Mouse (Mus musculus): Measurements from ENCODE around the gene Maats1. TPM values are rescaled to one million over a fixed set of nuclear protein-coding genes. Genes with fewer than 3 reads are reported as not detected.

Maats1 gene
- polyA plus RNA-seq, 1 experiment from 2014 or later: 1.5 TPM

DNA sequence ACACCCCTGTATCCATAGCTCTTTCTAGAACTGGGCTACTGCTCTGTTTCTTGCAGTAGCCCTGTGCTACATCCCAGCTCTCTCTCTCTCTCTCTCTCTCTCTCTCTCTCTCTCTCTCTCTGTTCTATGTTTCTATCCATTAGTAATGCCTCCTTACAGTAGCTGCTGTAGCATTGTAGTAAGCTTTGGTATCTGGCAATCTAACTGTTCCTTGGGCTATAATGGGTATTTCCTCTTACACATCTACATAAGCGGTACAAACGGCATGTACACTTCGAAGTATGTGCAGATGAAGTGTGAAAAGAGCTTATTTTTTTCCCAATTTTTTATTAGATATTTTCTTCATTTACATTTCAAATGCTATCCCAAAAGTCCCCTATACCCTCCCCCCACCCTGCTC is 38.0 kb upstream of the Maats1 start:
- Histone ChIP-seq H3K27me3 (ENCODE audit: control insufficient read depth, insufficient read depth, low read length) (no peaks in the 10 kb centered on the region), H3K4me2 (replicated peaks; ENCODE audit: low read depth, low read length) (no peak overlapping the region), H3K9me3 (ENCODE audit: control insufficient read depth, low read length) (no peaks in the 10 kb centered on the region), H3K27ac (ENCODE audit: low read depth, low read length) (no peak overlapping the region), H3K4me3 (ENCODE audit: low read depth, low read length) (no peak overlapping the region), H3K36me3 (ENCODE audit: control insufficient read depth, insufficient read depth, low read length) (no peaks in the 10 kb centered on the region), H3K9ac (ENCODE audit: low read depth, low read length) (no peak overlapping the region), H3K4me1 (replicated peaks; ENCODE audit: control insufficient read depth, insufficient read depth, low read length) (no peaks in the 10 kb centered on the region)
- ATAC-seq (ENCODE audit: low FRiP score) (no peak), DNase-seq (ENCODE audit: low spot score) (no peak)
- WGBS: 94% methylated on average over 3 of the region's 3 CpGs

- Histone ChIP-seq H3K36me3 (ENCODE audit: control insufficient read depth, insufficient read depth, low read length) (no peaks in the 10 kb centered on the region), H3K9me3 (ENCODE audit: control insufficient read depth, low read length) (no peaks in the 10 kb centered on the region)
- 62% methylated on average over 3 of the region's 3 CpGs for WGBS
These were observed 37.5 kb upstream of the Maats1 start for GRCm38 (mm10) chr16:38379493-38379892.

GRCm38 (mm10) chr16:38379088-38379487 is 37.1 kb upstream of the Maats1 start:
- Histone ChIP-seq H3K36me3 (ENCODE audit: control insufficient read depth, insufficient read depth, low read length) (no peaks in the 10 kb centered on the region), H3K9ac (ENCODE audit: low read depth, low read length) (no peak overlapping the region), H3K27ac (ENCODE audit: low read depth, low read length) (no peak overlapping the region), H3K4me1 (replicated peaks; ENCODE audit: control insufficient read depth, insufficient read depth, low read length) (no peaks in the 10 kb centered on the region), H3K9me3 (ENCODE audit: control insufficient read depth, low read length) (no peaks in the 10 kb centered on the region), H3K4me3 (ENCODE audit: low read depth, low read length) (no peak overlapping the region), H3K27me3 (ENCODE audit: control insufficient read depth, insufficient read depth, low read length) (no peaks in the 10 kb centered on the region), H3K4me2 (replicated peaks; ENCODE audit: low read depth, low read length) (no peak overlapping the region)
- 63% methylated on average over 6 of the region's 6 CpGs for WGBS
- ATAC-seq (ENCODE audit: low FRiP score) (no peak), DNase-seq (ENCODE audit: low spot score) (no peak)

More at GRCm38 (mm10) chr16:38379493-38379892, 37.5 kb upstream of the Maats1 start:
- Histone ChIP-seq H3K27me3 (ENCODE audit: control insufficient read depth, insufficient read depth, low read length) (no peaks in the 10 kb centered on the region), H3K27ac (ENCODE audit: low read depth, low read length) (no peak overlapping the region), H3K4me1 (replicated peaks; ENCODE audit: control insufficient read depth, insufficient read depth, low read length) (no peaks in the 10 kb centered on the region), H3K4me2 (replicated peaks; ENCODE audit: low read depth, low read length) (no peak overlapping the region), H3K4me3 (ENCODE audit: low read depth, low read length) (no peak overlapping the region), H3K9ac (ENCODE audit: low read depth, low read length) (no peak overlapping the region)
- DNase-seq (ENCODE audit: low spot score): no peak
- no peak for ATAC-seq (ENCODE audit: low FRiP score)

- ATAC-seq (ENCODE audit: low FRiP score) (no peak), DNase-seq (ENCODE audit: low spot score) (no peak)
- H3K4me1 ChIP-seq (replicated peaks; ENCODE audit: control insufficient read depth, insufficient read depth, low read length): no peaks in the 10 kb centered on the region
- no peaks in the 10 kb centered on the region for H3K27me3 ChIP-seq (ENCODE audit: control insufficient read depth, insufficient read depth, low read length)
- H3K4me3 ChIP-seq (ENCODE audit: low read depth, low read length): no peak overlapping the region
- no peak overlapping the region for H3K27ac ChIP-seq (ENCODE audit: low read depth, low read length)
- no peaks in the 10 kb centered on the region for H3K9me3 ChIP-seq (ENCODE audit: control insufficient read depth, low read length)
- no peak overlapping the region for H3K4me2 ChIP-seq (replicated peaks; ENCODE audit: low read depth, low read length)
- WGBS: 84% methylated on average over 6 of the region's 6 CpGs
- no peak overlapping the region for H3K9ac ChIP-seq (ENCODE audit: low read depth, low read length)
- no peaks in the 10 kb centered on the region for H3K36me3 ChIP-seq (ENCODE audit: control insufficient read depth, insufficient read depth, low read length)
These were observed 36.6 kb upstream of the Maats1 start for GRCm38 (mm10) chr16:38378591-38378990.

GRCm38 (mm10) chr16:38377546-38377945 is 35.6 kb upstream of the Maats1 start:
- Histone ChIP-seq H3K9ac (ENCODE audit: low read depth, low read length) (no peak overlapping the region), H3K27ac (ENCODE audit: low read depth, low read length) (no peak overlapping the region), H3K4me3 (ENCODE audit: low read depth, low read length) (no peak overlapping the region), H3K4me1 (replicated peaks; ENCODE audit: control insufficient read depth, insufficient read depth, low read length) (no peaks in the 10 kb centered on the region), H3K9me3 (ENCODE audit: control insufficient read depth, low read length) (no peaks in the 10 kb centered on the region), H3K27me3 (ENCODE audit: control insufficient read depth, insufficient read depth, low read length) (no peaks in the 10 kb centered on the region), H3K36me3 (ENCODE audit: control insufficient read depth, insufficient read depth, low read length) (no peaks in the 10 kb centered on the region), H3K4me2 (replicated peaks; ENCODE audit: low read depth, low read length) (no peak overlapping the region)
- DNase-seq (ENCODE audit: low spot score) (no peak), ATAC-seq (ENCODE audit: low FRiP score) (no peak)
- WGBS: 89% methylated on average over 6 of the region's 6 CpGs

GRCm38 (mm10) chr16:38376841-38377249 is 34.9 kb upstream of the Maats1 start:
- ATAC-seq (ENCODE audit: low FRiP score): no peak

DNA sequence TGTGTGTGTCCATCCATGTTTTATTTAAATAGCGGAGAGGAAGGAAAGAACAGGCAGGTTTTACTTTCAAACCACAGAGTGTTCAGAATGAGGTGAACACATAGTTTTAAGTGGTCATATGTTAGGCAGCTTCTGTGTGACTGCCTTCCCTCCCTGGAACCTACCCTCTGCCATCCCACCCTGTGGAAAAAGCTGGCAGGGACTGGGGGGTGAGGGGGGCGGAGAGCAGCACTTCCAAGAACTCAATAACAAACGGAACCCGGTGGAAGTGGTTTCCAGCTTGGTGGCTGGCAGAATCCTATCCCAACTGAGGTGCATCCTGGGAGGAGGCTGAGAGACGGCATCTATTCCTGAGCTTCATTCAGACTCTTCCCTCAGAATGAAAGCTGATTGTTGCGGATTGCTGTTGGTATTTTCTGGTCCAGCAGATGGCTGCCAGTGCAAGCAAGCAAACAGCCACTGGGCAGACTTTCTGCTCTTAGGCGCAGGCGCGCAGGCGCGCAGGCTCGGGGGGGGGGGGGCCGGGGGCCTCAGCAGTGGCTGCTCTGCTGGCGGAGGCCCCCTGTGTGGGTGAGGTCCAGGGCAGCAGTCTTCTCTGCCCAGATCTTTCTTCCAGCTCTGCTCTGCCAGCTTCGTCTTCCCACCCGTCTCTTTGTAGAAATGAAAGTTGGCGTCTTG is 34.4 kb upstream of the Maats1 start:
- H3K9ac ChIP-seq (ENCODE audit: low read depth, low read length): peak overlapping the region; percentile 44; the same call in 1 of the 2 replicates
- H3K9me3 ChIP-seq (ENCODE audit: control insufficient read depth, low read length): no peaks in the 10 kb centered on the region
- DNase-seq (ENCODE audit: low spot score): peak; percentile 64
- H3K36me3 ChIP-seq (ENCODE audit: control insufficient read depth, insufficient read depth, low read length): no peaks in the 10 kb centered on the region
- 32% methylated on average over 17 of the region's 17 CpGs for WGBS
- no peak overlapping the region; the same call in 1 of the 2 replicates for H3K4me2 ChIP-seq (replicated peaks; ENCODE audit: low read depth, low read length)
- no peaks in the 10 kb centered on the region for H3K27me3 ChIP-seq (ENCODE audit: control insufficient read depth, insufficient read depth, low read length)
- H3K4me1 ChIP-seq (replicated peaks; ENCODE audit: control insufficient read depth, insufficient read depth, low read length): no peaks in the 10 kb centered on the region
- H3K27ac ChIP-seq (ENCODE audit: low read depth, low read length): peak overlapping the region; percentile 47
- peak overlapping the region; percentile 12; the same call in 1 of the 2 replicates for H3K4me3 ChIP-seq (ENCODE audit: low read depth, low read length)
- peak; percentile 76 for ATAC-seq (ENCODE audit: low FRiP score)

More at GRCm38 (mm10) chr16:38376841-38377249, 34.9 kb upstream of the Maats1 start:
- no peaks in the 10 kb centered on the region for H3K36me3 ChIP-seq (ENCODE audit: control insufficient read depth, insufficient read depth, low read length)
- no peaks in the 10 kb centered on the region for H3K4me1 ChIP-seq (replicated peaks; ENCODE audit: control insufficient read depth, insufficient read depth, low read length)
- H3K27me3 ChIP-seq (ENCODE audit: control insufficient read depth, insufficient read depth, low read length): no peaks in the 10 kb centered on the region
- no peak for DNase-seq (ENCODE audit: low spot score)
- H3K9ac ChIP-seq (ENCODE audit: low read depth, low read length): peak overlapping the region; percentile 44; the same call in 1 of the 2 replicates
- no peak overlapping the region for H3K4me3 ChIP-seq (ENCODE audit: low read depth, low read length)
- WGBS: 62% methylated on average over 8 of the region's 8 CpGs
- peak overlapping the region; percentile 47 for H3K27ac ChIP-seq (ENCODE audit: low read depth, low read length)
- no peak overlapping the region; the same call in 1 of the 2 replicates for H3K4me2 ChIP-seq (replicated peaks; ENCODE audit: low read depth, low read length)
- no peaks in the 10 kb centered on the region for H3K9me3 ChIP-seq (ENCODE audit: control insufficient read depth, low read length)

DNA sequence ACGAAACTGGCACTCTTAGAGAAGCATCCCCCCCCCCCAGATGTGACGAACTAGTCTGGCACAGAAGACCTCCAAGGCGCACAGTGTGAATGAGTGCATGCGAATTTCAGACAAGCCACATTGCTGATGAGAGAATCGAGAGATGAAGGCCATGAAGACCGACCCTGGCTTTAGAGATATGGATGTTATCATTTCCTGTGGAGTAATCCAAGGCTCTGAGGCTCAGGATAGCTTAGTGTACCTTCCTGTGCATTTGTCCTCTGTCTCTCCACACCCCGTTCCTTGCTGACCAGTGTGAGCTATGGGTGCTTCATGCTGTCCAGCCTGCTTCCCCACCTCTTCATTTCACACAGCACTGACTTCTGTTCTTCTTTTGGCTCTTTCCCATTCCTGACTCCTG is 33.2 kb upstream of the Maats1 start:
- no peak for ATAC-seq (ENCODE audit: low FRiP score)
- Histone ChIP-seq H3K4me2 (replicated peaks; ENCODE audit: low read depth, low read length) (no peak overlapping the region), H3K27ac (ENCODE audit: low read depth, low read length) (no peak overlapping the region), H3K36me3 (ENCODE audit: control insufficient read depth, insufficient read depth, low read length) (no peaks in the 10 kb centered on the region), H3K27me3 (ENCODE audit: control insufficient read depth, insufficient read depth, low read length) (no peaks in the 10 kb centered on the region), H3K4me1 (replicated peaks; ENCODE audit: control insufficient read depth, insufficient read depth, low read length) (no peaks in the 10 kb centered on the region), H3K9me3 (ENCODE audit: control insufficient read depth, low read length) (no peaks in the 10 kb centered on the region), H3K9ac (ENCODE audit: low read depth, low read length) (no peak overlapping the region), H3K4me3 (ENCODE audit: low read depth, low read length) (no peak overlapping the region)
- WGBS: 86% methylated on average over 7 of the region's 7 CpGs
- DNase-seq (ENCODE audit: low spot score): no peak

Data from hindbrain, embryonic 11.5 days (tissue).